Mouse (Mus musculus) ES-Bruce4 (cell line): Measurements from ENCODE around the gene Cct7.

ENCODE experiments used
- CTCF ChIP-seq: IDR thresholded peaks from one replicate; pipeline ENCODE4 v1.8.1; 2011; ENCODE audit warnings: low read depth, low read length
- EP300 ChIP-seq: IDR thresholded peaks from 2 replicates; pipeline ENCODE4 v1.6.1; 2011; ENCODE audit warnings: low read depth, low read length; ENCODE audit not compliant: insufficient read depth
- POLR2A ChIP-seq: IDR thresholded peaks from one replicate; pipeline ENCODE4 v1.8.1; 2011; ENCODE audit warnings: low read length; ENCODE audit not compliant: insufficient read depth

DNA sequence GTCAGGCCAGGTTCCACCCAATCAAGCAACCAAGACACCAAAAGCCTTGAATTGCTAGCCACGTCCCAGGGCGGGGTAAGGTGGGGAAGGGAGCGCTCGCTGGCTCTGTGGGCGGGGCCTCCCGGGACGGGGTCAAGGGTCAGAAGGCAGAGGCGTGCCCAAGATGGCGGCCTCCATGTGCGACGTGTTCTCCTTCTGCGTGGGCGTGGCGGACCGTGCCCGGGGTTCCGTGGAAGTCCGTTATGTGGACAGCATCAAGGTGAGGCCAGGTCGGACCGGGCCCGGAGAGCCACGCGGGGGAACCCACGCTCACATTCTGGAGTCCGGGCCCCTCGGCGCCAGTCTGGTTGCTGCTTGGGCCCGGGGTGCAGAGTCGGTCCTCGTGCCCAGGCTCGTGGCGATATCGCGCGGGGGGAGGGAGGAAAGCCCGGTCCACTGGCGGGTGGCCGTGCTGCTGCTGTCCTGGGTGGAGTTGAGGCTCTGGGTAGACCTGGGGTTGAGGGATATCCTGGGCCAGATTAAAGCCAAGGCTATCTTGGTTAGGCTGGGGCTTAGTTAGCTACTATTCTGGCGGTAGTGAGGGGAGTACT is 19.4 kb upstream of the Cct7 start, which contains the start of gene Smyd5:
- TF ChIP-seq CTCF (no peak), EP300 (no peak), POLR2A (no peak)
